ENCODE assay signal across 26 mouse cellular contexts in genomic region chr15:61692679-61693078, GRCm38 (mm10).
"Had no signal": no experiment of that assay in that cellular context is flagged by ENCODE, and none has a peak within 500 bp of the region (broad histone marks: within the 10 kb centered on the region; RNA-seq: fewer than 3 reads in every experiment).

No protein-coding gene starts in this region.

- H3K27me3 ChIP-seq: embryonic facial prominence, embryonic 12.5 days; embryonic facial prominence, embryonic 13.5 days; embryonic facial prominence, embryonic 15.5 days; heart, embryonic 12.5 days; heart, embryonic 13.5 days had no signal

- H3K9me3 ChIP-seq: embryonic facial prominence, embryonic 10.5 days; embryonic facial prominence, embryonic 12.5 days; embryonic facial prominence, embryonic 13.5 days; embryonic facial prominence, embryonic 15.5 days; heart, embryonic 10.5 days; heart, embryonic 12.5 days; heart, embryonic 13.5 days had no signal

- H3K27ac ChIP-seq: embryonic facial prominence, embryonic 10.5 days; embryonic facial prominence, embryonic 12.5 days; embryonic facial prominence, embryonic 13.5 days; embryonic facial prominence, embryonic 15.5 days; gastrocnemius, adult 2 months; heart, adult 2 months; heart, embryonic 10.5 days; heart, embryonic 13.5 days had no signal

- H3K36me3 ChIP-seq: embryonic facial prominence, embryonic 10.5 days; embryonic facial prominence, embryonic 12.5 days; embryonic facial prominence, embryonic 13.5 days; embryonic facial prominence, embryonic 15.5 days; heart, embryonic 10.5 days; heart, embryonic 12.5 days; heart, embryonic 13.5 days had no signal

- DNase-seq: cerebellum, adult 18-20 months; cerebellum, adult 2 months; cerebellum, adult 8-10 months; cerebellum, adult 9-10 months; cerebellum, adult 9-11 months; cerebellum, postnatal 10 days; cerebellum, postnatal 14 days; cerebellum, postnatal 25 days; cerebellum, postnatal 36 days; embryo, embryonic 11 days; gastrocnemius, adult 2 months; gastrocnemius, postnatal 10 days; gastrocnemius, postnatal 14 days; gastrocnemius, postnatal 25 days; gastrocnemius, postnatal 36 days; heart, adult 18-20 months; heart, adult 2 months had no signal

- H3K9ac ChIP-seq: embryonic facial prominence, embryonic 12.5 days; embryonic facial prominence, embryonic 13.5 days; embryonic facial prominence, embryonic 15.5 days; heart, embryonic 12.5 days; heart, embryonic 13.5 days had no signal

- H3K4me1 ChIP-seq: embryonic facial prominence, embryonic 10.5 days; embryonic facial prominence, embryonic 12.5 days; embryonic facial prominence, embryonic 13.5 days; embryonic facial prominence, embryonic 15.5 days; heart, embryonic 10.5 days; heart, embryonic 12.5 days; heart, embryonic 13.5 days had no signal

- H3K4me2 ChIP-seq: embryonic facial prominence, embryonic 12.5 days; embryonic facial prominence, embryonic 13.5 days; embryonic facial prominence, embryonic 15.5 days; heart, embryonic 11.5 days; heart, embryonic 12.5 days; heart, embryonic 13.5 days had no signal

- H3K4me3 ChIP-seq: embryonic facial prominence, embryonic 10.5 days; embryonic facial prominence, embryonic 12.5 days; embryonic facial prominence, embryonic 13.5 days; embryonic facial prominence, embryonic 15.5 days; erythroblast, embryonic 14.5 days; gastrocnemius, adult 2 months; heart, adult 2 months; heart, embryonic 10.5 days; heart, embryonic 12.5 days; heart, embryonic 13.5 days had no signal
